Mouse (Mus musculus) midbrain, embryonic 15.5 days (tissue): ENCODE measurements around the gene Creb3. TPM values are rescaled to one million over a fixed set of nuclear protein-coding genes. Genes with fewer than 3 reads are reported as not detected.
"Not testable (repeated sequence)": the region's sequence is repeated elsewhere in the genome, so short reads cannot be mapped to it uniquely, and the experiment has no call there.

ENCODE experiments used
- ATAC-seq: fragments of 200-750 bp; cut with Nextera tagmentation; replicated peaks from 2 replicates; pipeline ENCODE4 v1.8.0; 2017; ENCODE audit warnings: moderate TSS enrichment
- H3K27ac ChIP-seq: fragments of 300-500 bp; sonication (generic); 2 replicates; pipeline ENCODE4 v1.5.1; 2015; ENCODE audit warnings: mild to moderate bottlenecking, inconsistent platforms
- H3K27me3 ChIP-seq: fragments of 300-500 bp; sonication (generic); replicated peaks from 2 replicates; pipeline ENCODE4 v1.6.1; 2015; ENCODE audit warnings: inconsistent platforms
- H3K36me3 ChIP-seq: fragments of 300-500 bp; sonication (generic); replicated peaks from 2 replicates; pipeline ENCODE4 v1.6.1; 2015; ENCODE audit warnings: inconsistent platforms
- H3K4me1 ChIP-seq: fragments of 300-500 bp; sonication (generic); 2 replicates; pipeline ENCODE4 v1.6.1; 2015; ENCODE audit warnings: inconsistent platforms
- H3K4me2 ChIP-seq: fragments of 300-500 bp; sonication (generic); 2 replicates; pipeline ENCODE4 v1.6.1; 2015; ENCODE audit warnings: inconsistent platforms, mild to moderate bottlenecking, moderate library complexity
- H3K4me3 ChIP-seq: fragments of 300-500 bp; sonication (generic); 2 replicates; pipeline ENCODE4 v1.5.1; 2015; ENCODE audit warnings: mild to moderate bottlenecking, inconsistent platforms
- H3K9ac ChIP-seq: fragments of 300-500 bp; sonication (generic); 2 replicates; pipeline ENCODE4 v1.6.1; 2015; ENCODE audit warnings: mild to moderate bottlenecking, inconsistent platforms
- H3K9me3 ChIP-seq: fragments of 300-500 bp; sonication (generic); 2 replicates; pipeline ENCODE4 v1.6.1; 2016; ENCODE audit warnings: inconsistent platforms
- WGBS: fragments of 180-500 bp; shearing (Covaris S2); methylation state at CpG from one replicate; pipeline ENCODE4 v1.1.7; 2015; ENCODE audit warnings: mixed read lengths; 5-methylcytosine and 5-hydroxymethylcytosine counted together
- polyA plus RNA-seq: library from polyadenylated mRNA; unstranded; fragments of >200 nt; fragmentation: Nextera tagmentation; extraction: Ambion mirVana; gene quantifications from 2 replicates; pipeline ENCODE4 v1.2.1, GENCODE M21; 2015

Gene Creb3
- polyA plus RNA-seq, 1 experiment from 2014 or later = 82.7 TPM

GRCm38 (mm10) chr4:43535628-43536027, 26.5 kb upstream of the Creb3 start:
- WGBS = 97% methylated on average over 8 of the region's 8 CpGs
- H3K4me3 ChIP-seq = no peak overlapping the region
- H3K27me3 ChIP-seq = no peaks in the 10 kb centered on the region
- no peak for ATAC-seq
- no peak overlapping the region for H3K4me2 ChIP-seq
- H3K27ac ChIP-seq = no peak overlapping the region
- H3K9ac ChIP-seq = no peak overlapping the region
- H3K4me1 ChIP-seq = no peaks in the 10 kb centered on the region
- H3K36me3 ChIP-seq = peaks cover 83% of the 10 kb centered on the region
- no peaks in the 10 kb centered on the region for H3K9me3 ChIP-seq

- no peak for ATAC-seq
- Histone ChIP-seq H3K4me2 (no peak overlapping the region), H3K4me1 (no peaks in the 10 kb centered on the region), H3K9ac (no peak overlapping the region), H3K4me3 (no peak overlapping the region), H3K36me3 (peaks cover 82% of the 10 kb centered on the region), H3K27ac (no peak overlapping the region), H3K27me3 (no peaks in the 10 kb centered on the region), H3K9me3 (no peaks in the 10 kb centered on the region)
- whole genome bisulfite sequencing = 95% methylated on average over 9 of the region's 9 CpGs
Measured at GRCm38 (mm10) chr4:43536031-43536430, 26.1 kb upstream of the Creb3 start.

- ATAC-seq = no peak
- Histone ChIP-seq H3K4me2 (no peak overlapping the region), H3K27me3 (no peaks in the 10 kb centered on the region), H3K9ac (no peak overlapping the region), H3K4me1 (no peaks in the 10 kb centered on the region), H3K36me3 (peaks cover 85% of the 10 kb centered on the region), H3K9me3 (no peaks in the 10 kb centered on the region), H3K27ac (no peak overlapping the region), H3K4me3 (no peak overlapping the region)
- WGBS = 77% methylated on average over 3 of the region's 3 CpGs
Measured at GRCm38 (mm10) chr4:43542044-43542443, 20.1 kb upstream of the Creb3 start.

GRCm38 (mm10) chr4:43546375-43547047, 15.6 kb upstream of the Creb3 start:
- no peak overlapping the region for H3K9ac ChIP-seq
- peaks cover 88% of the 10 kb centered on the region for H3K36me3 ChIP-seq
- H3K27ac ChIP-seq = no peak overlapping the region
- H3K9me3 ChIP-seq = no peaks in the 10 kb centered on the region
- 91% methylated on average over 12 of the region's 12 CpGs for WGBS
- no peaks in the 10 kb centered on the region for H3K4me1 ChIP-seq
- H3K27me3 ChIP-seq = no peaks in the 10 kb centered on the region
- no peak overlapping the region for H3K4me2 ChIP-seq
- H3K4me3 ChIP-seq = no peak overlapping the region
- no peak for ATAC-seq

- ATAC-seq = no peak
- no peak overlapping the region for H3K4me3 ChIP-seq
- WGBS = 95% methylated on average over 8 of the region's 8 CpGs
Measured at GRCm38 (mm10) chr4:43547160-43547559, 15.0 kb upstream of the Creb3 start.

GRCm38 (mm10) chr4:43549055-43549454, 13.1 kb upstream of the Creb3 start:
- no peak for ATAC-seq
- H3K27me3 ChIP-seq = no peaks in the 10 kb centered on the region

More at GRCm38 (mm10) chr4:43547160-43547559, 15.0 kb upstream of the Creb3 start:
- H3K27me3 ChIP-seq = no peaks in the 10 kb centered on the region
- no peak overlapping the region for H3K27ac ChIP-seq
- H3K36me3 ChIP-seq = peaks cover 88% of the 10 kb centered on the region
- H3K9ac ChIP-seq = no peak overlapping the region
- no peaks in the 10 kb centered on the region for H3K4me1 ChIP-seq
- no peak overlapping the region for H3K4me2 ChIP-seq
- H3K9me3 ChIP-seq = no peaks in the 10 kb centered on the region

GRCm38 (mm10) chr4:43551854-43552253, 10.3 kb upstream of the Creb3 start:
- not testable (repeated sequence) for H3K4me1 ChIP-seq, H3K4me2 ChIP-seq, H3K9ac ChIP-seq, ATAC-seq, H3K9me3 ChIP-seq, H3K27me3 ChIP-seq, H3K4me3 ChIP-seq, H3K27ac ChIP-seq
- 90% methylated on average over 6 of the region's 6 CpGs for WGBS
- peaks cover 78% of the 10 kb centered on the region for H3K36me3 ChIP-seq

More at GRCm38 (mm10) chr4:43549055-43549454, 13.1 kb upstream of the Creb3 start:
- Histone ChIP-seq H3K4me1 (no peaks in the 10 kb centered on the region), H3K4me2 (no peak overlapping the region), H3K27ac (no peak overlapping the region), H3K36me3 (peaks cover 83% of the 10 kb centered on the region), H3K4me3 (no peak overlapping the region), H3K9ac (no peak overlapping the region), H3K9me3 (no peaks in the 10 kb centered on the region)
- 93% methylated on average over 12 of the region's 12 CpGs for WGBS

GRCm38 (mm10) chr4:43552437-43552836, 9.7 kb upstream of the Creb3 start:
- H3K36me3 ChIP-seq = peaks cover 74% of the 10 kb centered on the region
- H3K9me3 ChIP-seq = no peaks in the 10 kb centered on the region
- no peak overlapping the region for H3K9ac ChIP-seq
- H3K4me3 ChIP-seq = no peak overlapping the region
- no peak for ATAC-seq
- WGBS = 93% methylated on average over 5 of the region's 5 CpGs
- no peak overlapping the region for H3K27ac ChIP-seq
- H3K4me1 ChIP-seq = no peaks in the 10 kb centered on the region
- H3K4me2 ChIP-seq = no peak overlapping the region
- no peaks in the 10 kb centered on the region for H3K27me3 ChIP-seq

GRCm38 (mm10) chr4:43553891-43554290, 8.2 kb upstream of the Creb3 start:
- Histone ChIP-seq H3K36me3 (peaks cover 61% of the 10 kb centered on the region), H3K27me3 (no peaks in the 10 kb centered on the region), H3K9ac (no peak overlapping the region), H3K4me3 (no peak overlapping the region), H3K4me2 (no peak overlapping the region), H3K27ac (no peak overlapping the region), H3K9me3 (no peaks in the 10 kb centered on the region), H3K4me1 (peaks cover 5% of the 10 kb centered on the region)
- ATAC-seq = no peak

GRCm38 (mm10) chr4:43555926-43556325, 6.2 kb upstream of the Creb3 start:
- H3K9me3 ChIP-seq = no peaks in the 10 kb centered on the region
- 96% methylated on average over 7 of the region's 7 CpGs for WGBS
- no peak overlapping the region for H3K27ac ChIP-seq
- H3K36me3 ChIP-seq = peaks cover 42% of the 10 kb centered on the region
- H3K4me3 ChIP-seq = no peak overlapping the region
- H3K4me1 ChIP-seq = peaks cover 24% of the 10 kb centered on the region
- H3K4me2 ChIP-seq = no peak overlapping the region
- ATAC-seq = no peak
- H3K27me3 ChIP-seq = no peaks in the 10 kb centered on the region
- H3K9ac ChIP-seq = no peak overlapping the region

- ATAC-seq = no peak
- no peak overlapping the region for H3K9ac ChIP-seq
- no peak overlapping the region for H3K27ac ChIP-seq
- H3K4me1 ChIP-seq = peaks cover 33% of the 10 kb centered on the region
- H3K4me3 ChIP-seq = no peak overlapping the region
- H3K9me3 ChIP-seq = no peaks in the 10 kb centered on the region
- H3K4me2 ChIP-seq = no peak overlapping the region
- 62% methylated on average over 5 of the region's 5 CpGs for WGBS
- no peaks in the 10 kb centered on the region for H3K27me3 ChIP-seq
- peaks cover 26% of the 10 kb centered on the region for H3K36me3 ChIP-seq
Measured at GRCm38 (mm10) chr4:43558028-43558630, 4.0 kb upstream of the Creb3 start.

GRCm38 (mm10) chr4:43558631-43559356, 3.3 kb upstream of the Creb3 start:
- no peak overlapping the region for H3K4me3 ChIP-seq
- no peak overlapping the region; the same call in 1 of the 2 replicates for H3K9ac ChIP-seq

More at GRCm38 (mm10) chr4:43558631-43559356, 3.3 kb upstream of the Creb3 start:
- no peak for ATAC-seq
- Histone ChIP-seq H3K36me3 (peaks cover 24% of the 10 kb centered on the region), H3K27me3 (no peaks in the 10 kb centered on the region), H3K9me3 (no peaks in the 10 kb centered on the region), H3K27ac (no peak overlapping the region), H3K4me2 (no peak overlapping the region), H3K4me1 (peaks cover 40% of the 10 kb centered on the region)
- 43% methylated on average over 13 of the region's 13 CpGs for WGBS
